Mouse (Mus musculus) hindbrain, embryonic 14.5 days (tissue): Measurements from ENCODE around the gene Pklr. TPM values are rescaled to one million over a fixed set of nuclear protein-coding genes. Genes with fewer than 3 reads are reported as not detected.

Experiments used
- ATAC-seq: fragments of 200-750 bp; cut with Nextera tagmentation; 2 replicates; pipeline ENCODE4 v1.8.0; 2017; ENCODE audit warnings: moderate number of reproducible peaks, mild to moderate bottlenecking, moderate TSS enrichment, moderate library complexity; ENCODE audit not compliant: low FRiP score
- DNase-seq: peaks from one replicate; pipeline ENCODE4 v3.0.0-alpha.2; 2015; ENCODE audit warnings: low spot score
- H3K27ac ChIP-seq: fragments of 300-500 bp; sonication (generic); 2 replicates; pipeline ENCODE4 v1.5.1; 2014; ENCODE audit warnings: mild to moderate bottlenecking, moderate library complexity
- H3K27me3 ChIP-seq: fragments of 300-500 bp; sonication (generic); 2 replicates; pipeline ENCODE4 v1.6.1; 2014; ENCODE audit warnings: mild to moderate bottlenecking, low read length, mixed read lengths; ENCODE audit not compliant: control insufficient read depth, insufficient read depth
- H3K36me3 ChIP-seq: fragments of 300-500 bp; sonication (generic); replicated peaks from 2 replicates; pipeline ENCODE4 v1.6.1; 2014; ENCODE audit not compliant: control insufficient read depth, insufficient read depth
- H3K4me1 ChIP-seq: fragments of 300-500 bp; sonication (generic); replicated peaks from 2 replicates; pipeline ENCODE4 v1.6.1; 2014; ENCODE audit warnings: antibody characterized with exemption, low read length, mixed read lengths; ENCODE audit not compliant: control insufficient read depth, insufficient read depth
- H3K4me2 ChIP-seq: fragments of 300-500 bp; sonication (generic); replicated peaks from 2 replicates; pipeline ENCODE4 v1.6.1; 2014; ENCODE audit warnings: mild to moderate bottlenecking, moderate library complexity
- H3K4me3 ChIP-seq: fragments of 300-500 bp; sonication (generic); replicated peaks from 2 replicates; pipeline ENCODE4 v1.5.1; 2014; ENCODE audit warnings: mild to moderate bottlenecking, low read length
- H3K9ac ChIP-seq: fragments of 300-500 bp; sonication (generic); 2 replicates; pipeline ENCODE4 v1.6.1; 2014
- H3K9me3 ChIP-seq: fragments of 300-500 bp; sonication (generic); 2 replicates; pipeline ENCODE4 v1.6.1; 2016; ENCODE audit warnings: low read length; ENCODE audit not compliant: control insufficient read depth
- WGBS: fragments of 180-500 bp; shearing (Covaris S2); extraction: QIAGEN DNeasy Blood & Tissue Kit; methylation state at CpG from one replicate; pipeline ENCODE4 v1.1.7; 2014; 5-methylcytosine and 5-hydroxymethylcytosine counted together
- polyA plus RNA-seq: library from polyadenylated mRNA; unstranded; fragments of >200 nt; fragmentation: Nextera tagmentation; extraction: Ambion mirVana; gene quantifications from 2 replicates; pipeline ENCODE4 v1.2.1, GENCODE M21; 2014

Gene Pklr
- polyA plus RNA-seq, 1 experiment from 2014 or later, result 0.11 TPM

DNA sequence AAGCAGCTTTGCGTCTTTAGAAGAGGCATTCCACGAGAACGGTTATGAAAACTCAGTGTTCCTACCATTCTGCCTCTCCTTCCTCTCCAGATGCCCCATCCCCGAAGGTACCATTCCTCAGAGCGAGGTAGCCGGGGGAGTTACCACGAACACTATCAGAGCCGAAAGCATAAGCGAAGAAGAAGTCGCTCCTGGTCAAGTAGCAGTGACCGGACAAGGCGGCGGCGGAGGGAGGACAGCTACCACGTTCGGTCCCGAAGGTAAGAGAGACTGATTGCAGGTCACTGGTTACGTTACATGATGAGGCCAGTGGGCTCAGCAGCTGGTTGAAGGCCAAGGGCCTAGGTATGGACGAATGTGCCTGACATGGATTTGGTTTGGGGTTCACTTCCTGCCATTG, 31.0 kb downstream of the Pklr start:
- WGBS, result 94% methylated on average over 19 of the region's 19 CpGs

DNA sequence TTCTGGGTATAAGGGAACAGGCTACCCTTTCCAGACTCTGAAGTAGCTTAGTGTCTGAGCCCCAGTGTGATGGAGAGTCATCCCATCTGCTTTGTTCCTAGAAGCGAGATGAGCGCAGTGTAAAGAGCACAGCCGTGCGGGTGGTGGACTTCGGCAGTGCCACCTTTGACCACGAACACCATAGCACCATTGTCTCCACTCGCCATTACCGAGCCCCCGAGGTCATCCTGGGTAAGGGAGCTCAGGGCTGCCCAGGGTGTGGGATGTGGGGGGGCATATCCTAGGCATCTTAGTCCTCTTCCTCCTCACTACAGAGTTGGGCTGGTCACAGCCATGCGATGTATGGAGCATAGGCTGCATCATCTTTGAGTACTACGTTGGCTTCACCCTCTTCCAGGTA, 38.9 kb downstream of the Pklr start:
- Histone ChIP-seq H3K36me3 (peaks cover 79% of the 10 kb centered on the region), H3K4me1 (peaks cover 8% of the 10 kb centered on the region), H3K4me2 (no peak overlapping the region), H3K9ac (no peak overlapping the region), H3K27ac (no peak overlapping the region), H3K9me3 (no peaks in the 10 kb centered on the region), H3K27me3 (no peaks in the 10 kb centered on the region), H3K4me3 (no peak overlapping the region)
- 92% methylated on average over 11 of the region's 11 CpGs for WGBS
- DNase-seq (no peak), ATAC-seq (no peak)

More for the DNA sequence above, 31.0 kb downstream of the Pklr start:
- Histone ChIP-seq H3K4me3 (no peak overlapping the region), H3K27me3 (no peaks in the 10 kb centered on the region), H3K4me1 (peaks cover 20% of the 10 kb centered on the region; the same call in 1 of the 2 replicates), H3K27ac (no peak overlapping the region), H3K4me2 (no peak overlapping the region), H3K9me3 (no peaks in the 10 kb centered on the region), H3K36me3 (peaks cover 53% of the 10 kb centered on the region), H3K9ac (no peak overlapping the region)
- DNase-seq (no peak), ATAC-seq (no peak)

DNA sequence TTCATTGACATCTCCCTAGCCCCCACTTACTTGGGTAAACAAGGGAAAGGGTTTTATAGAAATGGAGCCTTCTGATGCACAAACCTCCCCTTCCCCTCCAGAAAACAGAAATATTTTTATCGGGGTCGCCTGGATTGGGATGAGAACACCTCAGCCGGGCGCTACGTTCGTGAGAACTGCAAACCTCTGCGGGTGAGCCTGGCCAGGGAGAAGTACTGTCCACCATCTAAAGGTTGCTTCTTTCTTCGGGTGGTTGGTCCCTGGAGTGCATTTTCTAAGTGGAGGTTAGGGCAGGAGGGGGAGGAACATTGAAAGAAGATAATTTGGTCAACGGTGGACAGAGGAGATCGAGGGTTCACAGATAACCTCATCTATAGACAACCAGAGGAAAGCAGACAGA, 39.6 kb downstream of the Pklr start:
- Histone ChIP-seq H3K4me2 (no peak overlapping the region), H3K9ac (no peak overlapping the region), H3K27me3 (no peaks in the 10 kb centered on the region), H3K4me3 (no peak overlapping the region), H3K9me3 (no peaks in the 10 kb centered on the region), H3K27ac (no peak overlapping the region), H3K36me3 (peaks cover 79% of the 10 kb centered on the region), H3K4me1 (peaks cover 8% of the 10 kb centered on the region)
- WGBS, result 95% methylated on average over 10 of the region's 10 CpGs
- DNase-seq, result no peak
- ATAC-seq, result no peak

- H3K4me2 ChIP-seq, result no peak overlapping the region
- WGBS, result 83% methylated on average over 7 of the region's 7 CpGs
- H3K9ac ChIP-seq, result no peak overlapping the region
- no peaks in the 10 kb centered on the region for H3K27me3 ChIP-seq
- ATAC-seq (no peak), DNase-seq (no peak)
- peaks cover 79% of the 10 kb centered on the region for H3K36me3 ChIP-seq
- no peaks in the 10 kb centered on the region for H3K9me3 ChIP-seq
- no peak overlapping the region for H3K27ac ChIP-seq
- no peak overlapping the region for H3K4me3 ChIP-seq
- H3K4me1 ChIP-seq, result peaks cover 8% of the 10 kb centered on the region
Measured at GRCm38 (mm10) chr3:89176421-89176820, 40.5 kb downstream of the Pklr start.

DNA sequence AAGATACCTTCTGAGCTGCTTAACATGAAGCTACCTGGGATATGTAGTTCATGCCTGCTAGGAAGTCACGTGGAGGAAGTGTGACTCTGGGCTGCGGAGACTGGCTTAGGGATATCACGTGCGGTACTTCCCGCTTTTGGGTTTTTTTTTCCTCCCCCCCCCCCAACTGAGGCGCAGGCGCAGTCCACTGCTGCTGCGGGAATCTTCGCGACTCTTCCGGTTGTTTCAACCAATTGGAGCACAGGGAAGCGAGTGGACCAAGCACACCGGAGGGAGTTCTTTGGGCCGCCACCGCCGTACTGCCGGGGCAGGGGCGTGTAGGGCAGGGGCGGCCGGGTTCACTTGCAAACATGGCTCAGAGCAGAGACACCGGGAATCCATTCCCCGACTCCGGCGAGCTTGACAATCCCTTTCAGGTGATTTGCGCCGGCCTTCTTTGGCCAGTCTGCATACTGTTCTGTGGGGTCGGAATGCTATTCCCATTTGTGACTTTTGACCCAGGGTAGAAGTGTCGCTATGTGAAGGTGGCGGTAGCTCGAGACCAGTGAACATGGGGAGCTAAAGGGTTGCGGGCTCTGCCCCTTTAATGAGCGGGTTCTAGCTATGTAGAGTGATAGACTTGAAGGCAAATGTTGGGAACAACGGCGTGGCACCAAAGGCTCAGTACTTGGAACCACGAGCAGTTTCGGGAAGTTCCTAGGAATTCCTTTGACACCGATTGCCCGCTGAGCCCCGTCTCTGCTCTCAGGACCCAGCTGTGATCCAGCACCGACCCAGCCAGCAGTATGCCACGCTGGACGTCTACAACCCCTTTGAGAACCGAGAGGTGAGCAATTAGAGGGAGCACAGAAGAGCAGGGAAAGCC, 41.5 kb downstream of the Pklr start, which contains the start of gene Scamp3:
Scamp3 (plus strand) TSS at position 232 of the 865 bp plus-strand sequence.
- Histone ChIP-seq H3K4me3 (peak within 1 kb of the TSS; percentile 61), H3K9me3 (no peaks in the 10 kb centered on the region), H3K27me3 (no peaks in the 10 kb centered on the region), H3K36me3 (peaks cover 77% of the 10 kb centered on the region), H3K27ac (peak within 1 kb of the TSS; percentile 61), H3K9ac (peak within 1 kb of the TSS; percentile 77), H3K4me1 (peaks cover 8% of the 10 kb centered on the region), H3K4me2 (peak within 1 kb of the TSS; percentile 96)
- under 1% methylated on average over 43 of the region's 43 CpGs for WGBS
- DNase-seq, result peak; percentile 96
- peak; percentile 96 for ATAC-seq

- Histone ChIP-seq H3K9me3 (no peaks in the 10 kb centered on the region), H3K36me3 (peaks cover 71% of the 10 kb centered on the region)
- ATAC-seq, result no peak
Measured at GRCm38 (mm10) chr3:89178107-89178385, 42.1 kb downstream of the Pklr start.

GRCm38 (mm10) chr3:89179056-89179455, 43.1 kb downstream of the Pklr start:
- Histone ChIP-seq H3K4me3 (no peak overlapping the region), H3K4me2 (no peak overlapping the region), H3K9ac (peak overlapping the region; percentile 77; the same call in 1 of the 2 replicates), H3K9me3 (no peaks in the 10 kb centered on the region), H3K27ac (no peak overlapping the region), H3K36me3 (peaks cover 61% of the 10 kb centered on the region), H3K27me3 (no peaks in the 10 kb centered on the region), H3K4me1 (peaks cover 12% of the 10 kb centered on the region)
- 94% methylated on average over 11 of the region's 11 CpGs for WGBS
- ATAC-seq (no peak), DNase-seq (no peak)

More at GRCm38 (mm10) chr3:89178107-89178385, 42.1 kb downstream of the Pklr start:
- peak overlapping the region; percentile 61 for H3K4me3 ChIP-seq
- DNase-seq, result no peak
- peak overlapping the region; percentile 96 for H3K4me2 ChIP-seq
- WGBS, result 10% methylated on average over 6 of the region's 6 CpGs
- peak overlapping the region; percentile 61 for H3K27ac ChIP-seq
- H3K4me1 ChIP-seq, result peaks cover 8% of the 10 kb centered on the region
- H3K9ac ChIP-seq, result peak overlapping the region; percentile 77
- no peaks in the 10 kb centered on the region for H3K27me3 ChIP-seq

DNA sequence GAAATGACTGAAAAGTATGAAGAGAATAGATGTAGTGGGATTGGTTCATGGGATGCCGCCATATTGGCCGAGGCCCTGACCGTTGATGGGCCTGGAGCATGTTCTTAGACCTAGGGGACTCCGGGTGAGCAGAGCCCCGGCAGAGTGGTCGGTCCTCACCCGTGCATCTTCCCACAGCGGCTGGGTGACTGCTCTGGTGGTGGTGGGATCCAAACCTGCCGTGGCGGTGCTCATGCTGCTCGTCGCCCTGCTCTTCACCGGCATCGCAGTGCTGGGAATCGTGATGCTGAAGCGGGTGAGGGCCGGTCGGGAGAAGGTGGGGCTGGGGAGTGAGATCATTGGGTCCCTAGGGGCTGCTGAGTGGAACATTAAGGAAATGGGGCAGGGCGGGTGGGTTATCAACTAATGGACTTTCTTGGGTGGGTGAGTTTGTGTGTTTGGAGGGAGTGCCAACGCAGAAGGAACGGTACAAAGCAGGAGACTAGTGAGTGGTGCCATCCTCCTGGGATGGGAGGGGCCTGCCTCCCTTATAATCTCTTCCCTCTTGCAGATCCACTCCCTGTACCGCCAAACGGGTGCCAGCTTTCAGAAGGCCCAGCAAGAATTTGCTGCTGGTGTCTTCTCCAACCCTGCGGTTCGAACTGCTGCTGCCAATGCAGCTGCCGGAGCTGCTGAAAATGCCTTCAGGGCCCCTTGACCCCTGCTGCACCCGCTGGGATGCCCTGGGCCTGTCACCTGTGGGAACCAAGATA, 46.0 kb downstream of the Pklr start:
- no peak overlapping the region for H3K27ac ChIP-seq
- DNase-seq (no peak), ATAC-seq (no peak)
- H3K27me3 ChIP-seq, result no peaks in the 10 kb centered on the region
- no peak overlapping the region for H3K9ac ChIP-seq
- peaks cover 22% of the 10 kb centered on the region for H3K4me1 ChIP-seq
- H3K4me3 ChIP-seq, result no peak overlapping the region
- peaks cover 35% of the 10 kb centered on the region for H3K36me3 ChIP-seq
- 92% methylated on average over 26 of the region's 27 CpGs for WGBS
- no peak overlapping the region for H3K4me2 ChIP-seq
- H3K9me3 ChIP-seq, result no peaks in the 10 kb centered on the region

DNA sequence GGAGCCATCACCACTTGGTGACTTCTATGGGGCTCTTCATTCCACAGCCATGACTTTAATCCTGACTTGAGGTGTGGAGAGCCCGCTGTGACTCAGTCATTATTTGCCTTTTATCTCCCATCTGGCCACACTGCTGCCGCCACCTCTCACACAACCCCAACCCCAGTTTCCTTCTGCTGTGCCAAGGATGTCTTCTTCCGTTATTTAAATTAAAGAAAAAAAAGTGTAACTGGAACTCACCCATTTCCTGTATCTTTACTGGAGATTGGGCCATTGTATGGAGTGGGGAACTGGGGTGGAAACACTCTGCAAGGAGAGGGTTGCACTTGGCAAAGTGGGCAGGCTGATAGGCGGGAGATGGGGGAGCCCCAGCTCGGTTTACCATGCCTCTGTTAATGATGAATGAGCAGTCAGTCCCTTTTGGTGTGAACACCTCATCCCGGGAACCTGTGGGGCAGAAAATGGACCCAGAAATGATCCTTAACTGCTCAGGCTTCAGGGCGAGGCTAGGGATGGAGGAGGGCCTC, 46.7 kb downstream of the Pklr start:
- Histone ChIP-seq H3K4me1 (peaks cover 22% of the 10 kb centered on the region), H3K36me3 (peaks cover 42% of the 10 kb centered on the region)
- ATAC-seq, result peak; percentile 31; the same call in 1 of the 2 replicates

More for the DNA sequence above, 46.7 kb downstream of the Pklr start:
- H3K27me3 ChIP-seq, result no peaks in the 10 kb centered on the region
- H3K9me3 ChIP-seq, result no peaks in the 10 kb centered on the region
- no peak for DNase-seq
- peak overlapping the region; percentile 84; the same call in 1 of the 2 replicates for H3K9ac ChIP-seq
- H3K27ac ChIP-seq, result peak overlapping the region; percentile 91
- peak overlapping the region; percentile 84 for H3K4me2 ChIP-seq
- H3K4me3 ChIP-seq, result peak overlapping the region; percentile 52
- WGBS, result 52% methylated on average over 7 of the region's 7 CpGs
